Mouse (Mus musculus) megakaryocyte, embryonic 14.5 days (primary cell): Measurements from ENCODE around the gene Ccdc18.

Experiments used
- FLI1 ChIP-seq: IDR thresholded peaks from 2 replicates; pipeline ENCODE4 v1.6.1; 2012; ENCODE audit warnings: low read length, inconsistent platforms, mixed read lengths
- GATA1 ChIP-seq: IDR thresholded peaks from 3 replicates; pipeline ENCODE4 v1.6.1; 2012; ENCODE audit warnings: mixed read lengths, low read length, inconsistent platforms, borderline replicate concordance

DNA sequence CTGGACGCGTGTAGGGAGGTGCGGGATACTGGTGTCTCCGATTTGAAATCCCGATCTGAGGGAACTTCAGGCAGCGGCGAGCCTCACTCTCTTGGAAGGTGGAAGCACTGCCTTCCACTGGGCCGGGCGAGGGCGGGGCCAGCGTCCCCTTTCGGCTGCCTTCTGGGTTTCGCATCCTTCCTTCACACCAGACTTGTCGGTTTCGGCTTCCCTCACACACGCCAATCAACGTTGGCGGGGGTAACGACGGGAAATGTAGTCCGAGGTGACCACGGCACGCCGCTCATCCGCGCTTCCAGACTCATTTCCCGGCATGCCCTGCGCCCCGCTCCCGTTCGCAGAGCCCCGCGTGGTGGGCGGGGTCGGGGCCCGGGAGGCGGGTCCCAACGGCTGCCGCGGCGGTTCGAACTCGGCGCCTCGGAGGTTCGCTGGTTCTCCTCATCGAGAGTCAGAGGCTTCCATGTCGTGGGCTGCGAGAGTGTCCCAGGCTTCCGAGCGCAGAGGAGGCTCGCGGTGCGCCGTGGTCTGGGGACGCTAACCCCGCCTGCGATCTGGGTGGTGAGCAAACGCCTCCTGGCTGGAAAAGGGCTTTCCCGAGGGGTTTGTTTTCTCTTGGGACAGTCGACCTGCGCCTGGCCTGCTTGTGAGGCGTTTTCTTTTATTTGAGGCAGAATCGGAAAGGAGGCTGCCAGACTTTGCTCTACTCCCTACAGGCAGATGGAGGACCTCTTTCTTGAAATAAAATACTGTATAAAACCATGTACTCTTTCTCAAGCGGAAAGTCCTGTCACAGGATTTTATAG is at the start of gene Ccdc18, which contains the start of gene Tmed5:
- TF ChIP-seq GATA1 (no peak), FLI1 (no peak)
